Mouse (Mus musculus) kidney, embryonic 16.5 days (tissue): ENCODE measurements at regions not wholly inside any gene's neighbourhood (a gene's known extent, or its start where the extent isn't known, plus 50 kb on each side); places are given as distances from the start of the nearest gene placed in this dataset.

ENCODE experiments used
- ATAC-seq: fragments of 200-750 bp; cut with Nextera tagmentation; 2 replicates; pipeline ENCODE4 v1.8.0; 2017; ENCODE audit warnings: moderate TSS enrichment; ENCODE audit not compliant: low FRiP score, low TSS enrichment
- H3K27ac ChIP-seq: fragments of 300-500 bp; sonication (generic); 2 replicates; pipeline ENCODE4 v1.5.1; 2014; ENCODE audit warnings: low read length
- H3K27me3 ChIP-seq: fragments of 300-500 bp; sonication (generic); 2 replicates; pipeline ENCODE4 v1.6.1; 2014; ENCODE audit warnings: low read length, control low read depth, mixed read lengths; ENCODE audit not compliant: insufficient read depth
- H3K36me3 ChIP-seq: fragments of 300-500 bp; sonication (generic); 2 replicates; pipeline ENCODE4 v1.6.1; 2014; ENCODE audit warnings: low read length, control low read depth, mixed read lengths; ENCODE audit not compliant: insufficient read depth
- H3K4me1 ChIP-seq: fragments of 300-500 bp; sonication (generic); 2 replicates; pipeline ENCODE4 v1.6.1; 2014; ENCODE audit warnings: low read length, control low read depth, mixed read lengths; ENCODE audit not compliant: insufficient read depth
- H3K4me2 ChIP-seq: fragments of 300-500 bp; sonication (generic); replicated peaks from 2 replicates; pipeline ENCODE4 v1.6.1; 2014; ENCODE audit warnings: low read depth, low read length
- H3K4me3 ChIP-seq: fragments of 300-500 bp; sonication (generic); 2 replicates; pipeline ENCODE4 v1.5.1; 2014; ENCODE audit warnings: mild to moderate bottlenecking, low read length
- H3K9ac ChIP-seq: fragments of 300-500 bp; sonication (generic); replicated peaks from 2 replicates; pipeline ENCODE4 v1.6.1; 2014; ENCODE audit warnings: low read length
- H3K9me3 ChIP-seq: fragments of 300-500 bp; sonication (generic); 2 replicates; pipeline ENCODE4 v1.6.1; 2016; ENCODE audit warnings: low read length, control low read depth
- WGBS: fragments of 180-500 bp; shearing (Covaris S2); extraction: QIAGEN DNeasy Blood & Tissue Kit; methylation state at CpG from one replicate; pipeline ENCODE4 v1.1.7; 2014; 5-methylcytosine and 5-hydroxymethylcytosine counted together

- 77% methylated on average over 5 of the region's 5 CpGs for WGBS
- Histone ChIP-seq H3K9ac (no peak overlapping the region), H3K27me3 (no peaks in the 10 kb centered on the region), H3K4me1 (no peaks in the 10 kb centered on the region), H3K4me2 (no peak overlapping the region), H3K36me3 (no peaks in the 10 kb centered on the region), H3K9me3 (no peaks in the 10 kb centered on the region), H3K27ac (no peak overlapping the region), H3K4me3 (no peak overlapping the region)
- ATAC-seq = no peak
These were observed 112.6 kb downstream of the Spata19 start for GRCm38 (mm10) chr9:27509157-27509556.

- no peak overlapping the region for H3K4me2 ChIP-seq
- WGBS = 92% methylated on average over 9 of the region's 9 CpGs
- no peak for ATAC-seq
- H3K4me1 ChIP-seq = no peaks in the 10 kb centered on the region
- H3K4me3 ChIP-seq = no peak overlapping the region
- no peaks in the 10 kb centered on the region for H3K9me3 ChIP-seq
- no peaks in the 10 kb centered on the region for H3K36me3 ChIP-seq
- H3K27ac ChIP-seq = no peak overlapping the region
- H3K27me3 ChIP-seq = no peaks in the 10 kb centered on the region
- H3K9ac ChIP-seq = no peak overlapping the region
These were observed 113.1 kb downstream of the Spata19 start for GRCm38 (mm10) chr9:27509711-27510110.

- Histone ChIP-seq H3K4me1 (no peaks in the 10 kb centered on the region), H3K4me3 (no peak overlapping the region), H3K4me2 (no peak overlapping the region), H3K27me3 (no peaks in the 10 kb centered on the region), H3K36me3 (no peaks in the 10 kb centered on the region), H3K27ac (no peak overlapping the region), H3K9me3 (no peaks in the 10 kb centered on the region), H3K9ac (no peak overlapping the region)
- ATAC-seq = no peak
- WGBS = 69% methylated on average over 2 of the region's 2 CpGs
These were observed 114.6 kb downstream of the Spata19 start for GRCm38 (mm10) chr9:27511161-27511560.

GRCm38 (mm10) chr9:27515427-27516110 is 119.0 kb downstream of the Spata19 start:
- H3K36me3 ChIP-seq = no peaks in the 10 kb centered on the region
- no peak overlapping the region for H3K4me2 ChIP-seq
- no peaks in the 10 kb centered on the region for H3K4me1 ChIP-seq
- no peaks in the 10 kb centered on the region for H3K9me3 ChIP-seq
- H3K4me3 ChIP-seq = no peak overlapping the region
- no peak overlapping the region for H3K27ac ChIP-seq
- 87% methylated on average over 4 of the region's 4 CpGs for WGBS
- no peaks in the 10 kb centered on the region for H3K27me3 ChIP-seq
- H3K9ac ChIP-seq = no peak overlapping the region
- ATAC-seq = no peak

- H3K4me1 ChIP-seq = no peaks in the 10 kb centered on the region
- H3K27ac ChIP-seq = no peak overlapping the region
- no peak overlapping the region for H3K4me3 ChIP-seq
- no peak overlapping the region for H3K9ac ChIP-seq
- H3K27me3 ChIP-seq = no peaks in the 10 kb centered on the region
- H3K36me3 ChIP-seq = no peaks in the 10 kb centered on the region
- no peaks in the 10 kb centered on the region for H3K9me3 ChIP-seq
- WGBS = 74% methylated on average over 4 of the region's 4 CpGs
- H3K4me2 ChIP-seq = no peak overlapping the region
- no peak for ATAC-seq
These were observed 121.4 kb downstream of the Spata19 start for GRCm38 (mm10) chr9:27518031-27518430.

- no peak overlapping the region for H3K27ac ChIP-seq
- no peak overlapping the region for H3K4me3 ChIP-seq
- H3K27me3 ChIP-seq = no peaks in the 10 kb centered on the region
- WGBS = 47% methylated on average over 5 of the region's 5 CpGs
- no peak for ATAC-seq
- no peak overlapping the region for H3K9ac ChIP-seq
- no peaks in the 10 kb centered on the region for H3K9me3 ChIP-seq
- no peak overlapping the region for H3K4me2 ChIP-seq
- H3K4me1 ChIP-seq = no peaks in the 10 kb centered on the region
- no peaks in the 10 kb centered on the region for H3K36me3 ChIP-seq
These were observed 123.1 kb downstream of the Spata19 start for GRCm38 (mm10) chr9:27519711-27520110.

- Histone ChIP-seq H3K4me3 (no peak overlapping the region), H3K4me2 (no peak overlapping the region), H3K27me3 (no peaks in the 10 kb centered on the region), H3K27ac (no peak overlapping the region), H3K36me3 (no peaks in the 10 kb centered on the region), H3K9me3 (no peaks in the 10 kb centered on the region), H3K9ac (no peak overlapping the region), H3K4me1 (no peaks in the 10 kb centered on the region)
- WGBS = 54% methylated on average over 3 of the region's 3 CpGs
- ATAC-seq = no peak
These were observed 124.6 kb downstream of the Spata19 start for GRCm38 (mm10) chr9:27521181-27521580.

- H3K4me2 ChIP-seq = no peak overlapping the region
- 96% methylated on average over 3 of the region's 3 CpGs for WGBS
- no peaks in the 10 kb centered on the region for H3K36me3 ChIP-seq
- H3K4me1 ChIP-seq = no peaks in the 10 kb centered on the region
- H3K27me3 ChIP-seq = no peaks in the 10 kb centered on the region
- no peaks in the 10 kb centered on the region for H3K9me3 ChIP-seq
- no peak for ATAC-seq
- no peak overlapping the region for H3K4me3 ChIP-seq
- no peak overlapping the region for H3K9ac ChIP-seq
- H3K27ac ChIP-seq = no peak overlapping the region
These were observed 130.1 kb downstream of the Spata19 start for GRCm38 (mm10) chr9:27526681-27527080.

- 24% methylated on average over 5 of the region's 5 CpGs for WGBS
- H3K9me3 ChIP-seq = no peaks in the 10 kb centered on the region
These were observed 141.9 kb downstream of the Spata19 start for GRCm38 (mm10) chr9:27538480-27538879.

GRCm38 (mm10) chr9:27541585-27542151 is 145.1 kb downstream of the Spata19 start:
- no peaks in the 10 kb centered on the region for H3K9me3 ChIP-seq
- no peak for ATAC-seq
- H3K4me2 ChIP-seq = no peak overlapping the region
- H3K36me3 ChIP-seq = no peaks in the 10 kb centered on the region
- WGBS = 86% methylated on average over 2 of the region's 2 CpGs
- H3K4me3 ChIP-seq = no peak overlapping the region
- no peak overlapping the region for H3K27ac ChIP-seq
- no peak overlapping the region for H3K9ac ChIP-seq
- H3K4me1 ChIP-seq = no peaks in the 10 kb centered on the region
- no peaks in the 10 kb centered on the region for H3K27me3 ChIP-seq

More at GRCm38 (mm10) chr9:27538480-27538879, 141.9 kb downstream of the Spata19 start:
- Histone ChIP-seq H3K27me3 (no peaks in the 10 kb centered on the region), H3K4me1 (no peaks in the 10 kb centered on the region), H3K4me3 (no peak overlapping the region), H3K4me2 (no peak overlapping the region), H3K9ac (no peak overlapping the region), H3K27ac (no peak overlapping the region), H3K36me3 (no peaks in the 10 kb centered on the region)
- 0 out of 2 replicates have a peak, but pooled peaks have one; percentile 54 for ATAC-seq
